Mouse (Mus musculus): ENCODE measurements around the gene Rsrp1.

Gene Rsrp1

GRCm38 (mm10) chr4:134922925-134923244 is 507 bp upstream of the Rsrp1 start:
- DNase-seq, result peak; percentile 79

- DNase-seq, result peak; percentile 69
These were observed 788 bp downstream of the Rsrp1 start for GRCm38 (mm10) chr4:134924019-134924741.

GRCm38 (mm10) chr4:134925206-134925605 is 1.8 kb downstream of the Rsrp1 start:
- no peak for DNase-seq

GRCm38 (mm10) chr4:134927815-134928463 is 4.5 kb downstream of the Rsrp1 start:
- DNase-seq, result no peak

- no peak for DNase-seq
These were observed 5.1 kb downstream of the Rsrp1 start for GRCm38 (mm10) chr4:134928464-134928836.

GRCm38 (mm10) chr4:134929536-134929935 is 6.1 kb downstream of the Rsrp1 start:
- no peak for DNase-seq

GRCm38 (mm10) chr4:134930190-134930589 is 6.8 kb downstream of the Rsrp1 start:
- no peak for DNase-seq

GRCm38 (mm10) chr4:134930684-134931481 is 7.5 kb downstream of the Rsrp1 start, which contains the start of gene Syf2:
Syf2 (plus strand) TSS chr4:134930898.
- DNase-seq, result peak; percentile 98

- no peak for DNase-seq
These were observed 14.1 kb downstream of the Rsrp1 start for GRCm38 (mm10) chr4:134937240-134938176.

- DNase-seq, result no peak
These were observed 16.5 kb downstream of the Rsrp1 start for GRCm38 (mm10) chr4:134939900-134940299.

GRCm38 (mm10) chr4:134943758-134944538 is 20.6 kb downstream of the Rsrp1 start:
- no peak for DNase-seq

GRCm38 (mm10) chr4:134946024-134946744 is 22.8 kb downstream of the Rsrp1 start:
- peak; percentile 87 for DNase-seq

GRCm38 (mm10) chr4:134950518-134951091 is 27.2 kb downstream of the Rsrp1 start:
- DNase-seq, result peak; percentile 72

GRCm38 (mm10) chr4:134954461-134954860 is 31.1 kb downstream of the Rsrp1 start:
- no peak for DNase-seq

- no peak for DNase-seq
These were observed 31.8 kb downstream of the Rsrp1 start for GRCm38 (mm10) chr4:134955196-134955595.

GRCm38 (mm10) chr4:134955845-134956244 is 32.5 kb downstream of the Rsrp1 start:
- no peak for DNase-seq

- peak; percentile 66 for DNase-seq
These were observed 32.9 kb downstream of the Rsrp1 start for GRCm38 (mm10) chr4:134956328-134956727.

GRCm38 (mm10) chr4:134963021-134963776 is 39.8 kb downstream of the Rsrp1 start:
- peak; percentile 82 for DNase-seq

GRCm38 (mm10) chr4:134967887-134968604 is 44.7 kb downstream of the Rsrp1 start:
- no peak for DNase-seq
